In genomic region chr3:153084226-153085095, GRCm38 (mm10) we compare ENCODE assay signal across 8 mouse cellular contexts.
DNase-seq lines count a peak whose midpoint lies in the region; ATAC-seq lines count a peak whose summit lies in the region.

No protein-coding gene starts in this region.

- no peak for ATAC-seq in megakaryocyte progenitor cell, adult 5-6 weeks (replicated peaks; ENCODE audit: poor library complexity)

- peak; percentile 15 to 41 for DNase-seq in lung, postnatal 4 days
- DNase-seq in lung, postnatal 36 days, result no peak
- peak; percentile 48 for DNase-seq in embryo, embryonic 10 days (ENCODE audit: low spot score)
- peak; percentile 29 to 68 for DNase-seq in gastrocnemius, postnatal 4 days (ENCODE audit: low spot score in 2 of 2)
- peak; percentile 3 to 60 for DNase-seq in left cerebral cortex, adult 9 months (ENCODE audit: low spot score in 2 of 2)
- peak; percentile 97 for DNase-seq in retina, postnatal 1 day
- DNase-seq in spleen, adult 12 weeks (ENCODE audit: low spot score), result no peak

Comparison
In these comparisons a context has a peak if more than half of its experiments do, and no peak if none do; other contexts are left out.
1. DNase-seq: peak in lung, postnatal 4 days (2 of 2), embryo, embryonic 10 days (single experiment), gastrocnemius, postnatal 4 days (2 of 2), left cerebral cortex, adult 9 months (2 of 2) and retina, postnatal 1 day (single experiment); none in lung, postnatal 36 days (single experiment) and spleen, adult 12 weeks (single experiment).